Mouse (Mus musculus): ENCODE measurements around the gene Iqsec1. TPM values are rescaled to one million over a fixed set of nuclear protein-coding genes. Genes with fewer than 3 reads are reported as not detected.

Iqsec1 gene
- polyA plus RNA-seq, 1 experiment from 2014 or later = 10.7 TPM

- no peak overlapping the region for H3K9ac ChIP-seq
- H3K9me3 ChIP-seq = no peaks in the 10 kb centered on the region
- WGBS = 30% methylated on average over 4 of the region's 4 CpGs
- H3K4me1 ChIP-seq = peaks cover 56% of the 10 kb centered on the region
- no peaks in the 10 kb centered on the region for H3K27me3 ChIP-seq (replicated peaks)
- no peak overlapping the region for H3K4me3 ChIP-seq (replicated peaks)
- H3K27ac ChIP-seq = peak overlapping the region; percentile 42
- H3K36me3 ChIP-seq = no peaks in the 10 kb centered on the region
- no peak; the same call in 1 of the 2 replicates for ATAC-seq (ENCODE audit: insufficient read depth, low FRiP score, low read depth)
- no peak overlapping the region for H3K4me2 ChIP-seq
These were observed 285.4 kb downstream of the Iqsec1 start for GRCm38 (mm10) chr6:90702837-90703735.

- Histone ChIP-seq H3K9ac (no peak overlapping the region), H3K36me3 (no peaks in the 10 kb centered on the region), H3K4me3 (replicated peaks) (no peak overlapping the region), H3K27me3 (replicated peaks) (no peaks in the 10 kb centered on the region), H3K4me1 (peaks cover 54% of the 10 kb centered on the region), H3K27ac (no peak overlapping the region), H3K9me3 (no peaks in the 10 kb centered on the region), H3K4me2 (no peak overlapping the region)
- ATAC-seq (ENCODE audit: insufficient read depth, low FRiP score, low read depth) = no peak
These were observed 286.3 kb downstream of the Iqsec1 start for GRCm38 (mm10) chr6:90702197-90702596.

DNA sequence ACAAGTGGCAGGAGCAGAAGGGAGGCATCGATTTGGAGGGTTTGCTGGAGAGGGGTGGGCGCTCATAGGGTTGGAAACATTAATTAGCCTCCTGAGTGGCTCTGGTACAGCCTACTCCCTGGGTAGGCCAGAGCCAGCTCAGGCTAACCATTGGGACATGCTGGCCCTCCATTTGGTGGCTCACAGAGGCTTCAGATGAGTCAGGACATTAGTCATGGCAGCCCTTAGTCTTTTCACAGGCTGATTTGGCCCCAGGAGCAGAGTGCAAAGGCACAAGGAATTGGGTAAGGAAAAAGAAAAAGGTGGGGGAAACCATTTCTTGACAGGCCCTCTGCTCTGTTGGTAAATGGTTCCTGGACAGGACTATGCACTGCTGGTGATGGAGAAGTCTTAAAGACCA is 287.1 kb downstream of the Iqsec1 start:
- 69% methylated on average over 2 of the region's 2 CpGs for WGBS
- Histone ChIP-seq H3K4me2 (no peak overlapping the region), H3K27ac (no peak overlapping the region), H3K27me3 (replicated peaks) (no peaks in the 10 kb centered on the region), H3K9ac (no peak overlapping the region), H3K36me3 (no peaks in the 10 kb centered on the region), H3K4me3 (replicated peaks) (no peak overlapping the region), H3K4me1 (peaks cover 49% of the 10 kb centered on the region), H3K9me3 (no peaks in the 10 kb centered on the region)
- no peak for ATAC-seq (ENCODE audit: insufficient read depth, low FRiP score, low read depth)

DNA sequence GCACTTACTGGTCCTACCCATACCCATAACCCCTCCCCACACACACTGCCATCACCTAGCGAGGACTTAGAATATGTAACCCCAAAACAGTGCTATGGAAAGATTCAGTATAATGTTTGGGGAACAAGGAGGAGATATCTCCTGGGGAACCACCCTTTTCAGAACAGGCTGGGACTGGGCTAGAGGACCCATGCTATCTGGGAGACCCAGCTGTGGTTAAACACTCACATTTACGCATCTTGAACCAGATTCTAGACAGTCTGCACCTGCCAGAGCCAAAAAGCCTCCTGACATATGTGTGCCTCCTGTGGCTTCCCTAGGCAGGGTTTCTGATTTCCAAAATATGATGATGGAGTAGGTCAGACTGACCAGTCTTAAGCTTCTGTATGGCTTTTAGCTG is 287.7 kb downstream of the Iqsec1 start:
- H3K36me3 ChIP-seq = no peaks in the 10 kb centered on the region

DNA sequence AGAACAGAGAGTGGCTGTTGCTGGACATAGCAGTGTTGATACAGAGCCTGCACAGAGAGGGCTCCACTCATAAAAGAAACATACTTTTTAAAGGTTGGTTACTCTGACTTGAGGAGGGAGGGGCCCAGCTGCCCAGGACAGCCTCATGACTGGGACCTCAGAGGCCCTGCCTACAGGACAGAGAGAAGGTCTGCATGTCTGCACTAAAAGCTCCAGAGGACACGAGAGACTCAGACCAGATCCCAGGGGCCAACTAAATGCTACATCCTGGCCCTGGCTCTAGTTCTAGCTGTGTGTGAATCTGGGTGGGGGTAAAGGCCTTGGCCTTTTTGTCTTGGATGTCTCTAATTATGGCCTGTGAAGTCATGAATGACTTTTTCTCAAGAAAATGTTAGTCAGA is 288.4 kb downstream of the Iqsec1 start:
- 70% methylated on average over 1 of the region's 1 CpGs for WGBS
- Histone ChIP-seq H3K9me3 (no peaks in the 10 kb centered on the region), H3K4me1 (peaks cover 48% of the 10 kb centered on the region), H3K4me2 (no peak overlapping the region), H3K4me3 (replicated peaks) (no peak overlapping the region), H3K36me3 (no peaks in the 10 kb centered on the region), H3K9ac (no peak overlapping the region), H3K27ac (no peak overlapping the region), H3K27me3 (replicated peaks) (no peaks in the 10 kb centered on the region)
- ATAC-seq (ENCODE audit: insufficient read depth, low FRiP score, low read depth) = no peak

More for the DNA sequence above, 287.7 kb downstream of the Iqsec1 start:
- peaks cover 50% of the 10 kb centered on the region for H3K4me1 ChIP-seq
- H3K4me3 ChIP-seq (replicated peaks) = no peak overlapping the region
- no peak for ATAC-seq (ENCODE audit: insufficient read depth, low FRiP score, low read depth)
- H3K27me3 ChIP-seq (replicated peaks) = no peaks in the 10 kb centered on the region
- no peaks in the 10 kb centered on the region for H3K9me3 ChIP-seq
- no peak overlapping the region for H3K27ac ChIP-seq
- no peak overlapping the region for H3K4me2 ChIP-seq
- 78% methylated on average over 2 of the region's 2 CpGs for whole genome bisulfite sequencing
- no peak overlapping the region for H3K9ac ChIP-seq

- H3K27me3 ChIP-seq (replicated peaks) = no peaks in the 10 kb centered on the region
These were observed 289.6 kb downstream of the Iqsec1 start for GRCm38 (mm10) chr6:90698843-90699242.

GRCm38 (mm10) chr6:90695754-90696153 is 292.7 kb downstream of the Iqsec1 start:
- Histone ChIP-seq H3K4me3 (replicated peaks) (no peak overlapping the region), H3K36me3 (peaks cover 5% of the 10 kb centered on the region; the same call in 1 of the 2 replicates), H3K27me3 (replicated peaks) (no peaks in the 10 kb centered on the region), H3K27ac (no peak overlapping the region), H3K4me1 (peaks cover 10% of the 10 kb centered on the region; the same call in 1 of the 2 replicates), H3K9me3 (no peaks in the 10 kb centered on the region), H3K4me2 (no peak overlapping the region), H3K9ac (no peak overlapping the region)
- WGBS = 86% methylated on average over 1 of the region's 1 CpGs
- ATAC-seq (ENCODE audit: insufficient read depth, low FRiP score, low read depth) = no peak

More at GRCm38 (mm10) chr6:90698843-90699242, 289.6 kb downstream of the Iqsec1 start:
- Histone ChIP-seq H3K4me3 (replicated peaks) (no peak overlapping the region), H3K27ac (no peak overlapping the region), H3K9ac (no peak overlapping the region), H3K36me3 (no peaks in the 10 kb centered on the region), H3K4me2 (no peak overlapping the region), H3K9me3 (no peaks in the 10 kb centered on the region), H3K4me1 (peaks cover 36% of the 10 kb centered on the region)
- WGBS = 49% methylated on average over 6 of the region's 6 CpGs
- no peak for ATAC-seq (ENCODE audit: insufficient read depth, low FRiP score, low read depth)

DNA sequence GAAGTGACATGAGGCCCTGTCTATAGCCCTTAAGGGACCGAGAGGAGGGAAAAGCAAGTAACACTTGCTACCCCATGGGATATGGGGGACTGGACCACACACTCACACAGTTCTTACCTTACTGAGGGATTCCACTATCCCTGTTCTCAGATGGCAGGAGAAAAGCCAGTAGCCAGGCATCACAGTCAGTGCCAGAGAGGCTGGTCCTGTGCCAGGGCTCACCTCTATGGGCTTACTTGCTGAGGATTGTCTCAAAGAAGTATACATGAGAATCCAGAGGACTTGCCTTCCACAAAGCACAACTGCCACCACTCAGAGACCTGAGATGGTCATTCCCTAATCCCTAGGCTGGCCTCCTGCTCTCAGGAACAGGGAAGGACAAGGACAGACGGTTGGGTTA is 296.1 kb downstream of the Iqsec1 start:
- Histone ChIP-seq H3K4me2 (no peak overlapping the region), H3K27ac (no peak overlapping the region), H3K4me3 (replicated peaks) (no peak overlapping the region), H3K4me1 (peaks cover 10% of the 10 kb centered on the region; the same call in 1 of the 2 replicates), H3K36me3 (peaks cover 22% of the 10 kb centered on the region), H3K27me3 (replicated peaks) (no peaks in the 10 kb centered on the region), H3K9ac (no peak overlapping the region), H3K9me3 (no peaks in the 10 kb centered on the region)
- ATAC-seq (ENCODE audit: insufficient read depth, low FRiP score, low read depth) = no peak
- 87% methylated on average over 2 of the region's 2 CpGs for WGBS

GRCm38 (mm10) chr6:90691935-90692334 is 296.6 kb downstream of the Iqsec1 start:
- H3K36me3 ChIP-seq = peaks cover 22% of the 10 kb centered on the region
- H3K4me3 ChIP-seq (replicated peaks) = no peak overlapping the region
- no peak for ATAC-seq (ENCODE audit: insufficient read depth, low FRiP score, low read depth)
- H3K9ac ChIP-seq = no peak overlapping the region
- no peak overlapping the region for H3K4me2 ChIP-seq
- peaks cover 10% of the 10 kb centered on the region; the same call in 1 of the 2 replicates for H3K4me1 ChIP-seq
- 57% methylated on average over 2 of the region's 2 CpGs for WGBS
- H3K27ac ChIP-seq = no peak overlapping the region
- no peaks in the 10 kb centered on the region for H3K9me3 ChIP-seq
- H3K27me3 ChIP-seq (replicated peaks) = no peaks in the 10 kb centered on the region

DNA sequence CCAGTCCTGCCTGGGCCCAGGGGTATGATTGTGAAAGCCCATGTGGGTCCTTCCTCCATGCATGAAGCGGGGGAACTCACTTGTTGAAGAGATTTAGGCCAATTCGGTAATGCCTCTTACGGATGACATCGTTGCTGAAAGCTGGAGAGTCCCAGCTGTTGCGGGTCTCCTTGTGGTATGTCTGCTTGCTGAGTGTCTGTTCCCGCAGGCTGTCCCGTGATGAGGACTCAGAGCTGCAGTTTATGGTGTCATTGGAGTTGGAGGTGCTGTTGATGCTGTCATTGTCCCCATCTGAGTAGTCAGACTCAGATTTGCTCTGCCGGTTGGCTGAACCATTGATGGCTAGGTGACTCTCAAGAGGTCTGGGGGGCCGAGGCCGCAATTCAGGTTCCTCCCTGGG is 299.0 kb downstream of the Iqsec1 start:
- Histone ChIP-seq H3K27ac (no peak overlapping the region), H3K36me3 (peaks cover 26% of the 10 kb centered on the region), H3K4me1 (0 out of 2 replicates have a peak, but pooled peaks cover 10% of the 10 kb centered on the region), H3K4me2 (no peak overlapping the region), H3K27me3 (replicated peaks) (no peaks in the 10 kb centered on the region), H3K9me3 (no peaks in the 10 kb centered on the region), H3K4me3 (replicated peaks) (no peak overlapping the region), H3K9ac (no peak overlapping the region)
- no peak for ATAC-seq (ENCODE audit: insufficient read depth, low FRiP score, low read depth)
- WGBS = 85% methylated on average over 10 of the region's 10 CpGs

DNA sequence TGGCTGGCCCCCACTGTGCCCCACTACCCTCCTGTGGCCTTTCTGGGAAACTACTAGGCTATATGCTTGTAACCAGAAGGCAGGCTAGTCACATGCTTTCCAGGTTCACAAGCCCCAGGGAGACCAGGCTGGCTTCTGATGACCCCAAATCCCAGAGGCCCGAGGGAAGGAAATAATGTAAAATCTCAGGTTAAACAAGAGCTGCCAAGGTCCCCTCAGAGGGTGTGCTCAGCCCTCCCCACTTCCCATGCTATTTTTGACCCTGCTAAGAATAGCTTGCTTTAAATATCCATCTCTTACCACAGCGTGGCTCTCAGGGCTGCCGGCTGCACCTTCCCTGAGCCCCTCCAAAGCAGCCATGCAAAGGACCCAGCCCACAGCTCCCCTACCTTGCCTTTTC is 299.7 kb downstream of the Iqsec1 start:
- Histone ChIP-seq H3K27ac (no peak overlapping the region), H3K36me3 (peaks cover 26% of the 10 kb centered on the region)
- 57% methylated on average over 3 of the region's 3 CpGs for WGBS

GRCm38 (mm10) chr6:90688003-90688402 is 300.5 kb downstream of the Iqsec1 start:
- 96% methylated on average over 6 of the region's 6 CpGs for WGBS
- H3K36me3 ChIP-seq = peaks cover 26% of the 10 kb centered on the region
- 0 out of 2 replicates have a peak, but pooled peaks cover 13% of the 10 kb centered on the region for H3K4me1 ChIP-seq

More for the DNA sequence above, 299.7 kb downstream of the Iqsec1 start:
- no peak overlapping the region for H3K9ac ChIP-seq
- no peaks in the 10 kb centered on the region for H3K9me3 ChIP-seq
- ATAC-seq (ENCODE audit: insufficient read depth, low FRiP score, low read depth) = no peak
- no peak overlapping the region for H3K4me2 ChIP-seq
- no peak overlapping the region for H3K4me3 ChIP-seq (replicated peaks)
- H3K4me1 ChIP-seq = 0 out of 2 replicates have a peak, but pooled peaks cover 10% of the 10 kb centered on the region
- H3K27me3 ChIP-seq (replicated peaks) = no peaks in the 10 kb centered on the region

More at GRCm38 (mm10) chr6:90688003-90688402, 300.5 kb downstream of the Iqsec1 start:
- ATAC-seq (ENCODE audit: insufficient read depth, low FRiP score, low read depth) = no peak
- H3K9ac ChIP-seq = no peak overlapping the region
- no peak overlapping the region for H3K4me3 ChIP-seq (replicated peaks)
- H3K9me3 ChIP-seq = no peaks in the 10 kb centered on the region
- H3K27ac ChIP-seq = no peak overlapping the region
- H3K4me2 ChIP-seq = no peak overlapping the region
- H3K27me3 ChIP-seq (replicated peaks) = no peaks in the 10 kb centered on the region

All from stomach, embryonic 15.5 days (tissue).